Mouse (Mus musculus) hematopoietic multipotent progenitor cell, adult 10-12 weeks (in vitro differentiated cells): ENCODE measurements around the gene Il1rn. TPM values are rescaled to one million over a fixed set of nuclear protein-coding genes. Genes with fewer than 3 reads are reported as not detected.

Experiments
- polyA plus RNA-seq: library from polyadenylated mRNA; stranded (reverse); fragments of >175 nt; gene quantifications from 2 replicates; pipeline ENCODE4 v1.2.3, GENCODE M21; 2012; ENCODE audit warnings: low replicate concordance

The Il1rn gene
- polyA plus RNA-seq = 0.94 and 1.5 TPM in 2 replicates

DNA sequence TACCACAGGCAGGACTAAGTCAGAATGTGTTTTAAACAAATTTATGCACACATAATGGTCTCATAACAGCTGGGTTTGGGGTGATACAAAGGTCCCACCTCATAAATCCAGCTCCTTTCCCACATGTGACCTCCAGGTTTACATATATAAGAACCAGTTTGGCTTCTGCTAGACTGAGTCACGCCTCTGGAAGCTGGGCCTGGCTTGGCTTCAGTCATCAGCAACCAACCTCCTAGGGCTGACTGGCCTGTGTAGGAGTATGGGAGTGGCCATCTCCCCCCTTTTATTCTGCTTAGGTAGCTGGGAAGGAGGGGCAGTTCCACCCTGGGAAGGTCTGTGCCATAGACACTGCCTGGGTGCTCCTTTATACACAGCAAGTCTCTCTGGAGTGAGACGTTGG lies at the start of gene Il1rn:
Gene Il1rn, plus strand, starts transcription at position 309 of the 400 bp plus-strand sequence.

DNA sequence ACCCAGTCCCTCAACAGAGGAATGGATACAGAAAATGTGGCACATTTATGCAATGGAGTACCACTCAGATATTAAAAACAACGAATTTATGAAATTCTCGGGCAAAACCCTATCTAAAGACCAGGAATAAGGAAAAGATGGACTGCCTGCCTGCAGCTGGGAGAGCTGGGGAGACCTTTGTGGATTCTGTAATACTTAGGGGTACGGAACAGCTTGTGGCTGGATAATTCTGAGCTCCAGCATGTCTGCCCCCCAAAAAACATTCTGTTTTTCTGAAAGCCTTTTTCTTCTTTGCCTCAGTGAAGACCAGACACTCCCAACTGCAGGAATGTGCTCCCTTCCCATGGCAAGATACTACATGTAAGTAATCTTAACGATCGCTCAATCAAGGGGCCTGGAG lies 45.8 kb upstream of the Il1rn start, which contains the start of gene Il1f10:
Gene Il1f10, plus strand, starts transcription at position 301 of the 400 bp plus-strand sequence.

DNA sequence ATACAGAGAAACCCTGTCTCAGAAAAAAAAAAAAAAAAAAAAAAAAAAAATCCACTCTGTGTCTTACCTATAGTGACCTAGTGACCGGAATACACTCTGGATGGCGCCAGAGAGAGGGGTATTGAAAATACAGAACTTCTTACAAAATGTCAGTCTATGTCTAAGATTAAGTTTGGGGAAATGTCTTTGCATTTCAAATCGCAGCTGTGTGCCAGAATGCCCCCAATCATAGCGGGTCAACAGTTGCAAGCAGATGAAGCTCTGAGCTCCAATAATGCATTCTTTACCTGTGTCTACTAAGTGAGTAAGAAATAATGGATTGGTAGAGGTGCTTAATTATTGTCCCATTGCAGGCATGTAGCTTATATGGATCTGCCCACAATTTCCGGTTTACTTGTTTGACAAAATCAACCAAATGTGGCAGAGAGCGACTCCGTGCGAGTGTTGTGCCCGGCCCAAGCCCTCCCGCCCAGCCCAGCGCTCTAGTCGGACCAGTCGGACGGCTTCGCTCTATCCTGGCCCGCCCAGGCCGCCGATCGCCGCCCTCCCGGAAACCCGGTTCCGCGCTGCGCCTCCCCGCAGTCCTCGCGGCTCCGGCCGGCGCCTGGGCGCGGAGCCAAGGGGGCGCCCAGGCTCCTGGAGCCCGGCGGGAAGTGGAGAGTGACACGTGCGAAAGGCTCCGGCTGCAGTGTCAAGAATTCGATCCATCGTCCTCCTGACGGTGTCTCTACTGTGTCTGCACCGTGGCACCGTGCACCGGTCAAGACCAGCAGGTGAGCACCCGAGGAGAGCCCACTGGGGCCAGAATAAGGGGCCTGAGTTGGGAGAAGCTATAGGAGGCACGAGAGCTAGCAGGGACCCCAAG lies 30.6 kb downstream of the Il1rn start, which contains the start of gene Psd4:
Gene Psd4, plus strand, starts transcription at position 551 of the 865 bp plus-strand sequence.

Other genes with a start within 250 kb of the Il1rn start
- not detected in 2 replicates for gene Tbpl2, start 240.3 kb upstream of the Il1rn start, polyA plus RNA-seq
- not detected in 2 replicates for gene Il1f8, start 183.7 kb upstream of the Il1rn start, polyA plus RNA-seq
- gene Il1f9, start 150.4 kb upstream of the Il1rn start, polyA plus RNA-seq = 0.73 and 0.87 TPM in 2 replicates
- not detected in 2 replicates for gene Il1f6, start 121.4 kb upstream of the Il1rn start, polyA plus RNA-seq
- gene Il1f5, start 59.9 kb upstream of the Il1rn start, polyA plus RNA-seq = not detected in 2 replicates
- gene Il1f10, start 45.7 kb upstream of the Il1rn start, polyA plus RNA-seq = not detected in 2 replicates
- gene Psd4, start 30.7 kb downstream of the Il1rn start, polyA plus RNA-seq = 38.7 and 70.9 TPM in 2 replicates
- not detected in 2 replicates for gene Pax8, start 138.7 kb downstream of the Il1rn start, polyA plus RNA-seq